Mouse (Mus musculus) CH12.LX (cell line): ENCODE results near the gene Sept12.

Experiments
- CTCF ChIP-seq, 2 experiments: IDR thresholded peaks in 1 of 2; conservative IDR thresholded peaks in 1 of 2; 2 replicates each; pipeline ENCODE4 v1.5.1; 2011 to 2012; ENCODE audit warnings: low read depth in 2 of 2, low read length in 2 of 2, improper control_type of control experiment in 1 of 2, inconsistent platforms in 1 of 2, mild to moderate bottlenecking in 1 of 2, moderate library complexity in 1 of 2
- E2F4 ChIP-seq: IDR thresholded peaks from 2 replicates; pipeline ENCODE4 v1.6.1; 2011; ENCODE audit warnings: low read depth, low read length, improper control_type of control experiment; ENCODE audit not compliant: insufficient replicate concordance
- EP300 ChIP-seq: IDR thresholded peaks from 2 replicates; pipeline ENCODE4 v1.6.1; 2011; ENCODE audit warnings: low read length, improper control_type of control experiment
- HCFC1 ChIP-seq: IDR thresholded peaks from 2 replicates; pipeline ENCODE4 v1.6.1; 2012; ENCODE audit warnings: low read depth, mild to moderate bottlenecking, inconsistent platforms, low read length, improper control_type of control experiment
- NRF1 ChIP-seq: IDR thresholded peaks from 2 replicates; pipeline ENCODE4 v1.6.1; 2014; ENCODE audit warnings: low read depth, mild to moderate bottlenecking, inconsistent platforms, low read length, improper control_type of control experiment, moderate library complexity
- POLR2A ChIP-seq: IDR thresholded peaks from 2 replicates; pipeline ENCODE4 v1.6.1; 2011; ENCODE audit warnings: low read depth, mild to moderate bottlenecking, improper control_type of control experiment, low read length
- SIN3A ChIP-seq: IDR thresholded peaks from 2 replicates; pipeline ENCODE4 v1.6.1; 2012; ENCODE audit warnings: low read length, improper control_type of control experiment, inconsistent platforms
- USF1 ChIP-seq: IDR thresholded peaks from 2 replicates; pipeline ENCODE4 v1.6.1; 2014; ENCODE audit warnings: low read depth, mild to moderate bottlenecking, inconsistent platforms, low read length, improper control_type of control experiment
- ZC3H11A ChIP-seq: IDR thresholded peaks from 2 replicates; pipeline ENCODE4 v1.6.1; 2012; ENCODE audit warnings: low read depth, mild to moderate bottlenecking, inconsistent platforms, low read length, improper control_type of control experiment
- ZKSCAN1 ChIP-seq: IDR thresholded peaks from 2 replicates; pipeline ENCODE4 v1.6.1; 2012; ENCODE audit warnings: low read depth, inconsistent platforms, low read length, improper control_type of control experiment, borderline replicate concordance

DNA sequence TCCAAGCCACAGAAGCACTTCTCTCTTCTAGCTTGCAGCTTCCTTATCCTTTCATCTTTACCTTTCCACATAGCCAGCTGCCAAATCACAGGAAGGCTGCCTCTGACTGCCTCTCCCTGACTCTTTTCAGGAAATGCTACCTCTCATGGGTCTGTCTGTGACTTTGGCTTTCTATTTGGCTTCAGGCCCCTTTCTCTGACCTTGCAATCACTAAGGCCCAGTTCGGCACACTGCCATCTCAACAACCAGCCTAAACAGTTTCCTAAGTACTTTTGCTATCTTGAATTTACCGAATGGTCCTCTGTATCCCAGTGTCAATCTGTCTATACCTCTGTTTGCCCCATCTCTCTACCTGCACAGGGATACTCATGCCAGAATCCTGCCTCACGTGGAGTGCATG lies 37.9 kb upstream of the Sept12 start:
- TF ChIP-seq USF1 (no peak), POLR2A (no peak), EP300 (no peak), CTCF (conservative IDR thresholded peaks at IDR 0.05 in 1 of 2, IDR thresholded peaks at IDR 0.05 in 1 of 2; ENCODE audit: low read depth in 2 of 2, low read length in 2 of 2) (no peak), E2F4 (no peak), ZKSCAN1 (no peak), NRF1 (no peak), SIN3A (no peak), ZC3H11A (no peak), HCFC1 (no peak)
